Mouse (Mus musculus) kidney, adult 2 months (tissue): ENCODE measurements at regions not wholly inside any gene's neighbourhood (a gene's known extent, or its start where the extent isn't known, plus 50 kb on each side); places are given as distances from the start of the nearest gene placed in this dataset.

Source experiments
- CTCF ChIP-seq: fragments of 200-500 bp; conservative IDR thresholded peaks from 2 replicates; pipeline ENCODE4 v1.5.1; 2011; ENCODE audit warnings: low read depth, mild to moderate bottlenecking, control low read depth, low read length, moderate library complexity, mixed read lengths; ENCODE audit not compliant: insufficient read depth, insufficient read length
- POLR2A ChIP-seq: fragments of 200-500 bp; IDR thresholded peaks from one replicate; pipeline ENCODE4 v1.6.1; 2011; ENCODE audit warnings: low read depth, low read length, control low read depth

GRCm38 (mm10) chr8:77982031-77982430 lies 231.1 kb upstream of the Ttc29 start:
- TF ChIP-seq CTCF (no peak), POLR2A (no peak)
